Mouse (Mus musculus): ENCODE results near the gene Utp3. TPM values are rescaled to one million over a fixed set of nuclear protein-coding genes. Genes with fewer than 3 reads are reported as not detected.

The Utp3 gene
- polyA plus RNA-seq, 1 experiment from 2014 or later: 63.9 TPM

- Histone ChIP-seq H3K4me3 (ENCODE audit: low read length) (no peak overlapping the region), H3K36me3 (ENCODE audit: control insufficient read depth, insufficient read depth, low read length) (no peaks in the 10 kb centered on the region), H3K9me3 (ENCODE audit: control insufficient read depth, low read length) (no peaks in the 10 kb centered on the region), H3K27me3 (ENCODE audit: control insufficient read depth, insufficient read depth, low read depth, low read length) (no peaks in the 10 kb centered on the region), H3K27ac (ENCODE audit: low read length) (peak overlapping the region; percentile 30; the same call in 1 of the 2 replicates), H3K4me2 (ENCODE audit: low read depth, low read length) (no peak overlapping the region), H3K9ac (ENCODE audit: low read length) (no peak overlapping the region), H3K4me1 (replicated peaks; ENCODE audit: control insufficient read depth, insufficient read depth, low read length) (peaks cover 27% of the 10 kb centered on the region)
- peak; percentile 37 for ATAC-seq (ENCODE audit: low read depth)
- WGBS: 76% methylated on average over 7 of the region's 7 CpGs
Observed at GRCm38 (mm10) chr5:88586407-88587174, 32.3 kb downstream of the Utp3 start.

GRCm38 (mm10) chr5:88587211-88587934 is 33.1 kb downstream of the Utp3 start:
- H3K9ac ChIP-seq (ENCODE audit: low read length): no peak overlapping the region
- no peaks in the 10 kb centered on the region for H3K27me3 ChIP-seq (ENCODE audit: control insufficient read depth, insufficient read depth, low read depth, low read length)
- no peaks in the 10 kb centered on the region for H3K9me3 ChIP-seq (ENCODE audit: control insufficient read depth, low read length)
- no peak overlapping the region for H3K4me2 ChIP-seq (ENCODE audit: low read depth, low read length)
- H3K4me3 ChIP-seq (ENCODE audit: low read length): no peak overlapping the region
- H3K4me1 ChIP-seq (replicated peaks; ENCODE audit: control insufficient read depth, insufficient read depth, low read length): peaks cover 27% of the 10 kb centered on the region
- 38% methylated on average over 13 of the region's 13 CpGs for WGBS
- peak overlapping the region; percentile 30; the same call in 1 of the 2 replicates for H3K27ac ChIP-seq (ENCODE audit: low read length)
- ATAC-seq (ENCODE audit: low read depth): peak; percentile 68
- no peaks in the 10 kb centered on the region for H3K36me3 ChIP-seq (ENCODE audit: control insufficient read depth, insufficient read depth, low read length)

GRCm38 (mm10) chr5:88588481-88588880 is 34.2 kb downstream of the Utp3 start:
- peaks cover 27% of the 10 kb centered on the region for H3K4me1 ChIP-seq (replicated peaks; ENCODE audit: control insufficient read depth, insufficient read depth, low read length)
- 68% methylated on average over 5 of the region's 5 CpGs for WGBS
- no peak overlapping the region for H3K4me3 ChIP-seq (ENCODE audit: low read length)
- H3K9ac ChIP-seq (ENCODE audit: low read length): no peak overlapping the region
- H3K36me3 ChIP-seq (ENCODE audit: control insufficient read depth, insufficient read depth, low read length): no peaks in the 10 kb centered on the region
- no peak overlapping the region for H3K27ac ChIP-seq (ENCODE audit: low read length)
- H3K27me3 ChIP-seq (ENCODE audit: control insufficient read depth, insufficient read depth, low read depth, low read length): no peaks in the 10 kb centered on the region
- no peaks in the 10 kb centered on the region for H3K9me3 ChIP-seq (ENCODE audit: control insufficient read depth, low read length)
- no peak overlapping the region for H3K4me2 ChIP-seq (ENCODE audit: low read depth, low read length)
- no peak for ATAC-seq (ENCODE audit: low read depth)

GRCm38 (mm10) chr5:88593421-88594172 is 39.3 kb downstream of the Utp3 start:
- Histone ChIP-seq H3K36me3 (ENCODE audit: control insufficient read depth, insufficient read depth, low read length) (no peaks in the 10 kb centered on the region), H3K27ac (ENCODE audit: low read length) (no peak overlapping the region), H3K9me3 (ENCODE audit: control insufficient read depth, low read length) (no peaks in the 10 kb centered on the region), H3K4me1 (replicated peaks; ENCODE audit: control insufficient read depth, insufficient read depth, low read length) (no peaks in the 10 kb centered on the region), H3K9ac (ENCODE audit: low read length) (no peak overlapping the region), H3K4me2 (ENCODE audit: low read depth, low read length) (no peak overlapping the region), H3K27me3 (ENCODE audit: control insufficient read depth, insufficient read depth, low read depth, low read length) (no peaks in the 10 kb centered on the region), H3K4me3 (ENCODE audit: low read length) (no peak overlapping the region)
- ATAC-seq (ENCODE audit: low read depth): no peak
- WGBS: 76% methylated on average over 13 of the region's 13 CpGs

- ATAC-seq (ENCODE audit: low read depth): no peak
- no peaks in the 10 kb centered on the region for H3K9me3 ChIP-seq (ENCODE audit: control insufficient read depth, low read length)
- no peak overlapping the region for H3K9ac ChIP-seq (ENCODE audit: low read length)
- no peaks in the 10 kb centered on the region for H3K4me1 ChIP-seq (replicated peaks; ENCODE audit: control insufficient read depth, insufficient read depth, low read length)
- no peak overlapping the region for H3K27ac ChIP-seq (ENCODE audit: low read length)
- WGBS: 77% methylated on average over 7 of the region's 7 CpGs
- no peak overlapping the region for H3K4me2 ChIP-seq (ENCODE audit: low read depth, low read length)
- no peaks in the 10 kb centered on the region for H3K27me3 ChIP-seq (ENCODE audit: control insufficient read depth, insufficient read depth, low read depth, low read length)
- H3K36me3 ChIP-seq (ENCODE audit: control insufficient read depth, insufficient read depth, low read length): no peaks in the 10 kb centered on the region
- H3K4me3 ChIP-seq (ENCODE audit: low read length): no peak overlapping the region
Observed at GRCm38 (mm10) chr5:88594173-88594569, 39.9 kb downstream of the Utp3 start.

GRCm38 (mm10) chr5:88595537-88596455 is 41.5 kb downstream of the Utp3 start:
- Histone ChIP-seq H3K27me3 (ENCODE audit: control insufficient read depth, insufficient read depth, low read depth, low read length) (no peaks in the 10 kb centered on the region), H3K4me1 (replicated peaks; ENCODE audit: control insufficient read depth, insufficient read depth, low read length) (no peaks in the 10 kb centered on the region), H3K4me2 (ENCODE audit: low read depth, low read length) (no peak overlapping the region), H3K4me3 (ENCODE audit: low read length) (no peak overlapping the region), H3K9me3 (ENCODE audit: control insufficient read depth, low read length) (no peaks in the 10 kb centered on the region), H3K9ac (ENCODE audit: low read length) (no peak overlapping the region), H3K27ac (ENCODE audit: low read length) (no peak overlapping the region), H3K36me3 (ENCODE audit: control insufficient read depth, insufficient read depth, low read length) (no peaks in the 10 kb centered on the region)
- peak; percentile 60 for ATAC-seq (ENCODE audit: low read depth)
- WGBS: 65% methylated on average over 5 of the region's 5 CpGs

- Histone ChIP-seq H3K27ac (ENCODE audit: low read length) (no peak overlapping the region), H3K36me3 (ENCODE audit: control insufficient read depth, insufficient read depth, low read length) (no peaks in the 10 kb centered on the region), H3K9me3 (ENCODE audit: control insufficient read depth, low read length) (no peaks in the 10 kb centered on the region), H3K27me3 (ENCODE audit: control insufficient read depth, insufficient read depth, low read depth, low read length) (no peaks in the 10 kb centered on the region), H3K4me3 (ENCODE audit: low read length) (no peak overlapping the region), H3K9ac (ENCODE audit: low read length) (no peak overlapping the region), H3K4me2 (ENCODE audit: low read depth, low read length) (no peak overlapping the region), H3K4me1 (replicated peaks; ENCODE audit: control insufficient read depth, insufficient read depth, low read length) (no peaks in the 10 kb centered on the region)
- ATAC-seq (ENCODE audit: low read depth): no peak
- 75% methylated on average over 6 of the region's 6 CpGs for WGBS
Observed at GRCm38 (mm10) chr5:88598961-88599360, 44.7 kb downstream of the Utp3 start.

GRCm38 (mm10) chr5:88602030-88602429 is 47.8 kb downstream of the Utp3 start:
- no peak overlapping the region for H3K4me3 ChIP-seq (ENCODE audit: low read length)
- H3K27ac ChIP-seq (ENCODE audit: low read length): no peak overlapping the region
- no peaks in the 10 kb centered on the region for H3K36me3 ChIP-seq (ENCODE audit: control insufficient read depth, insufficient read depth, low read length)
- H3K9ac ChIP-seq (ENCODE audit: low read length): no peak overlapping the region
- no peaks in the 10 kb centered on the region for H3K27me3 ChIP-seq (ENCODE audit: control insufficient read depth, insufficient read depth, low read depth, low read length)
- H3K9me3 ChIP-seq (ENCODE audit: control insufficient read depth, low read length): no peaks in the 10 kb centered on the region
- no peak for ATAC-seq (ENCODE audit: low read depth)
- WGBS: 74% methylated on average over 2 of the region's 2 CpGs
- H3K4me2 ChIP-seq (ENCODE audit: low read depth, low read length): no peak overlapping the region
- H3K4me1 ChIP-seq (replicated peaks; ENCODE audit: control insufficient read depth, insufficient read depth, low read length): no peaks in the 10 kb centered on the region
